Mouse (Mus musculus) cerebral cortex, adult 2 months (tissue): ENCODE results near the gene Adgrg3.

Experiments used
- WGBS: fragments of 180-500 bp; shearing (Covaris S2); methylation state at CpG from one replicate; pipeline ENCODE4 v1.1.7; 2018; 5-methylcytosine and 5-hydroxymethylcytosine counted together

Gene Adgrg3

GRCm38 (mm10) chr8:95017451-95017850 is at the start of gene Adgrg3:
Gene Adgrg3 (plus strand): TSS chr8:95017692.
- WGBS = 79% methylated on average over 11 of the region's 11 CpGs

GRCm38 (mm10) chr8:94973270-94973669 is 44.2 kb upstream of the Adgrg3 start:
- WGBS = 92% methylated on average over 9 of the region's 9 CpGs

DNA sequence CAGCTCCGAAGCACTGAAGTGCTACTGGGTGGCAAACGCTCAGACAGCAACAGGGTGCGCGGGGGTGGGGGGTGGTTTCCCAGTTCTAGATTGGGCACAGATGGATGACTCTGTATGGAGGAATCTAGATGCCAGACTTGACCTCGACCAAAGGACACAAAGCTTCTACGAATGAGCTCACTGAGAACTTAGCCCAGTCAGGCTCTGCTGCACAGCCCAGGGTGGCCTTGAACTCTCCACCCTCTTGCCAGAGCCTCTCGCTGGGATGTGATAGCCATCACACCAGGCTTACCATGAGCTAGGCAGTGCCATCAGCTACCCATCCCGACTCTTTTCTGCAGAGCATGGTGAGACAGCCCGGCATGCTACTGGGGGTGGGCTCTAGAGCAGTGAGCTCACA is 43.7 kb upstream of the Adgrg3 start:
- 88% methylated on average over 9 of the region's 9 CpGs for WGBS

DNA sequence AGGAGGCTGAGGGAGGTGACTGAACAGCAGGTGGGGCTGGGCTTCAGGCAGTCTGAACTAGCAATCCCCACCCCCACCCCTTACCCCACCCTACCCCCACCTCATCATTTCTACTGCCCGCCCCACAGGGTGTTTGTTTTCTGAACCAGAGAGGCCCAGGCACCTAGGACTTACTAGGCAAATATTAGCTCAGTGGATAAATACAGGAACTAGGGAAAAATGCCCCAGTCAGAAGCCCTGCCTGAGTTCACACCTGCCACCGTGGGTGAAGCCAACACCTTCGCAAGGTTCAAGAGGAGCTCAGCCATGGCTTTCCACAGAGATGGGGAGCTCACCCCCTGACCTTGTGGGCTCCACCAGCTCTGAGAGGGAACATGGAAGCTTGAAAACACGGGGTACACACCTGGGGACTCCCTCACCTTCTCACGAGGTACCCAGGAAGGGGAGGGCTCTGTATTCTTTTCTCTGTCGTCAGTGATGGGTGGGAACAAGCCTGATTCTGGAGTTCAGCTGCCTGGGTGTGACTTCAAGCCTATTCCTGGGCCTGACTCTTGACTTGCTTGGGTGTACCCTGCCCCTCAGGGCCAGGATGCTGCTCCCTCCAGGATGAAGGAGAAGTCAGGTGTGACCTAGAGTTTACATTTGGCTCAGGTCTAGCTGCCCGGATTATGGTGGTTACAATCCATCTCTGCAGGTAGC is 42.9 kb upstream of the Adgrg3 start, which contains the start of gene Adgrg1:
Adgrg1 (plus strand) TSS at position 285 of the 699 bp plus-strand sequence.
- 72% methylated on average over 7 of the region's 7 CpGs for WGBS

DNA sequence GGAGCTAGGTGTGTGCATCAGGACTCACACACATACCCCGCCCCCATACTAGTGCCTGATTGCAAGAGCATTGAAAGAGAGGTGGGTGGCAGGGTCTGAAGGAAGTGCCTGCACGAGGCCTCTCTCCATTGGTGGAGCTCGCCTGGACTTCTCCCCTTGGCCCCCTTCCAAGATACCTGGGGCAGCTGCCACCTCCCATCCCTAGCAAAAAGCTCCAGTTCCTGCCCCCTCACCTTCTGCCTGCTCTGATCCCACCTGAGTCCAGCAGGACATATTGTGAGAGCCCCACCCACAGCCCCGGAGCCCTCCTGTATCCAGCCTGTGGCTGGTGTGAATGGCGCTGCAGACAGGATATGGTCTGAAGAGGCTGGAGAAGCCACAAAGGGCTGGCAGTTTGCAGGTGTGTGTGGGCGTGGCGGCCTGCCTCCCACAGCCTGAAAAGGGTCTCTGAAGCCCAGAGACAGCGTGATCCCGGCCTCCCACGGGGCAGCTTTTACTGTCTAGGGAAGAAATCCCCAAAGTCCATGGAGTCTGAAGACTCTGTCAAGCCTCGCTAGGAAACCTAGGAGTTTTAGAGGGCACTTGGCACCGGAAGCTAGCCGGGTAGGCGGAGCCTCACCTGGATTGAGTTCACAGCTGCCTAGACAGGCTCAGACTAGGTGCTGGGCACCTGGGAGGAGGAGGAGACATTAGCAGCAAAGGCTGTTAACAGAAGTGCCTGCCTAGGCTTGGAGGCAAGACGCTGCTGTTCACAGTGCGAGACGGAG is 40.7 kb upstream of the Adgrg3 start:
- 42% methylated on average over 17 of the region's 17 CpGs for WGBS

DNA sequence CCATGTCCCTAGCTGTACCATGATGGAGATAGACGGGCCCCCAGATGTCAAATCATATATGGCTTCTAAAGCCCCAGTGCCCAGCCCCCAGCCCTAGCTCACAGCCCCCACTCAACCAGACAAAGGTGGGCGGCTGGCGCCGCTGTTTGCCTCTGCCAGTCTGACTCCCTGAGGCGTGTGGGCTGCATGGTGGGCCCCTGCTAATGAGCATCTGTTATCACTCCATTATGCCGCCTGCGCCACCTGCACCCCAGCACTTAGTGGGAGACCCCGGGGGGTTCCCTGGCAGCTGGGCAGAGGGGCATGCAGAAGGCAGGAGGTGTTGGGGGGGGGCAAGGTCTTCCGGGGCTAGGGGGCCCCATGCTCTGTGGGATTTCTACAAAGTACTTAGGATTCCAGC is 39.4 kb upstream of the Adgrg3 start:
- WGBS = 47% methylated on average over 9 of the region's 9 CpGs

DNA sequence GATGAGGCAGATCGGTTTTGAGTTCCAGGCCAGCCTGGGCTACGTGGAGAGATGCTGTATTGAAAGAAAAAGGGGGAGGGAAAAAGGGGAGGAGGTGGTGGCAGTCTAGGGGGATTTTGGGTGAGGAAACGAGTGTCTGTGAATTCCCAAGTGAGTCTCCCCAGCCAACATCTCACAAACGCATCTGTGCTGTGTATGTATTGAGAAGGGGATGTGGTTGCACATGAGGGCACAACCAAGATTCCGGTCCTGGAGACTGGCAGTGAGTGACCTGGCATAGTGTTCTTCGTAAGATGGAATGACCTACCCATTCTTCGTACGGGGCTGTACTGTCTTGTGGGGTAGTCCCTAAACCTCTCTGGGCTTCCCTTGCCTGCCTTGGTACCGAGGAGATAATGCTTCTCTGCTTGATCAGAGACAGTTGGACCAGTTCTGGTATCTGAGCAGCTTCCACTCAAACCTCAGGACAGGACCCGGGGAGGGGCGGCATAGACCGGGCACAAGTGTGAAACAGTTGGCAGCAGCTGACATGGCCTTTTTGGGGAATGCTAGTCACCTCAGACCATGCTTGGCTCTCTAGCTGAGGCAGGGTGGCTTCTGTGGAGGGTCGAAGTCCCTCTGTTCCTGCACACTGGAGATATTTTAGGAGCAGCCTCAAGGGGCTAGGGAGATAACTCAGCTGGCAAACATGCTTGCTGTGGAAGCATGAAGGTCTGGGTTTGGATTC is 38.7 kb upstream of the Adgrg3 start:
- WGBS = 73% methylated on average over 13 of the region's 13 CpGs

GRCm38 (mm10) chr8:94980176-94980575 is 37.3 kb upstream of the Adgrg3 start:
- 99% methylated on average over 5 of the region's 5 CpGs for WGBS

DNA sequence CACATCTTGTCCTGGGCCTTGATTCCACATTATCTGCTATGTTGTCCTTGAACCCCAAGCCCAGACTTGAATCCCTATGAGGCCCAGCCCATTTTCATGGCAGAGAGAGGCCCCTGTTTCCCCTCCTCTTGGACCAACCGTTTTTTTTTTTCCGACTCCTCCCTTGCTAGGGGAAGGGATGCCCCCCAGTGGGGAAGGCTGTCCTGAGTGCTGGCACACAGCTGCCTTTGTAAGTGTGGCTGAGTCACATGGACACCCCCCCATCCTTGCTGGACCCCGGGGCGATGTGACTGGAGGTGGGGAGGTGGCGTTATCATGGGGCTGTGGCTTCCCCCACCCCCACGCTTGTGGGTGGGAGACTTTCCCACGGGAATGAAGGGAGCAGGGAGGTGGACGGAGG is 36.5 kb upstream of the Adgrg3 start:
- WGBS = 61% methylated on average over 8 of the region's 8 CpGs

DNA sequence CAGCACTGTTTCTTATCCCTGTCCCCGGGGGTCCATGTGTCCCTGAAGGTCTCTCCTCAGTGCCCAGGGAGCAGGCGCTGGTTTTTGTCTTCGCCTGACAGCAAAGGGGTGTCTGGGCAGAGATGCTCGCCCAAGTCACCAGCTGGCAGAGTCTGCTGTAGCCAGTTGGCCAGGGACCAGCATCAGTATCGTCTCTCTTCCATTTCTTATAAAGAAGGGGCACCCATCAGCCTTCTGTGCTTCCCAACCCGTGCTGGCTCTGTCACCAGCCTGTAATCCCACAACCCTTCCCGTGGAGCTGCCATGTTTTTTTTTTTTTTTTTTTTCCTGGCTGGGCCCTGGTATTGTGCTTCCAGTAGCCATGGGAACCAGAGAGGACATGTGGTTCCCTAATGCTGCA is 35.6 kb upstream of the Adgrg3 start:
- 50% methylated on average over 7 of the region's 7 CpGs for WGBS

- 51% methylated on average over 5 of the region's 5 CpGs for WGBS
Observed at GRCm38 (mm10) chr8:94983146-94983545, 34.3 kb upstream of the Adgrg3 start.

- WGBS = 13% methylated on average over 10 of the region's 10 CpGs
Observed at GRCm38 (mm10) chr8:94983881-94984516, 33.5 kb upstream of the Adgrg3 start.

DNA sequence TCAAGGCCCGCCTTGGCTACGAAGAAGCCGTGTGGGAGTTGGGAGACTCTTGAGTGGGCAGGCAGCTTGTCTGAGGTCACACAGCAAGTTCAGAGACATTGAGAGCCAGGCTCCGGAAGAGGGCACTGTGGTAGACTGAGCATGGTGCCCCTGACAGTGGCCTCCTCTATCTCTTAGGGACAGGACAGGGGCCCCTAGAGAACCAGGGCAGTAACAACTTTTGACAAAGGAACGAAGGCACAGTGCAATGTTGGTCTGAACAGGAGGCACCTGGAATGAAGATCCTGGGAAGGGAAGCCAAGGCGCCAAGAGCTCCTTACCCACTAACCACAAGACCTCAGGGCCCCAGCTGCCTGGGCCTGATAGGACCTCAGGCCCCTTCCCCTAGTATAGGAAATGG is 32.5 kb upstream of the Adgrg3 start:
- WGBS = 61% methylated on average over 6 of the region's 6 CpGs

- 28% methylated on average over 5 of the region's 5 CpGs for WGBS
Observed at GRCm38 (mm10) chr8:94986676-94987075, 30.8 kb upstream of the Adgrg3 start.

DNA sequence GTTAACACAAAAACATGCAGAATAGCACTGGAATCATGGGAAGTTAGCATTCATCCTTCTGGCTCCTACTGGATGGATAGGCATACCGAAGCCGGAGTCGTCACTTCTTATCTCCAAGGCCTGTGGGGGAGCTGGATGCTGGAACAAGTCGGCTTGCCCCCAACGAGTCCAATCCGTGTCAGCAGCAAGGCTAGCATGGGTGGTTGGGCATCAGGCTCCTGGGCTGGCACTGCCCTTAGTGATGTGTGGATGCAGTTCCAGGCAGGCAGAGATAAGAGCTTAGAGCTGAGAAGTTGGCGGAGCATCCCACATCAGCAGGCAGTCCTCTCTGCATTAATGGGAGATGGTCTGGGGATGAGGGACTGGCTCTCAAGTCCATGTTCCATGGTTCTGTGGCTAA is 29.9 kb upstream of the Adgrg3 start:
- WGBS = 76% methylated on average over 7 of the region's 7 CpGs

DNA sequence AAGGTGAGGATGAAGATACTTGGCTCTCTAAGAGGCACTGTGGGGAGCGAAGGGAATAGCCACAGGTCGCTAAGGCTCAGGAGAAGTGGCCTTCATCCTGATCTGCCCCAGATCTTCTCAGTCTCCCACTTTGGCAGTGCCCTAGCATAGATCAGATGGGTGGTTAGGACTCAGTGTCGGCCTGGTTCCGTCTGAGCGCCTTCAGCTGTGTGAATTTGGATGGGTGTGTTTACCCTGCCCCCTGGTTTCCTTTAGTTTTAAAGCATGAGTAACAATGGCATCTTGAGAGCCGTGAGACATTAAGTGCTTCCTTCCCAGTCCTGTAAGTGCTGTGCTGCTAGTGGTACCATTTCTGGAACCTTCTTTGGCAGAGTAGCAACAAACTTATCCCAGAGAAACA is 28.9 kb upstream of the Adgrg3 start:
- 83% methylated on average over 6 of the region's 6 CpGs for WGBS

GRCm38 (mm10) chr8:94989711-94990110 is 27.8 kb upstream of the Adgrg3 start:
- WGBS = 88% methylated on average over 4 of the region's 4 CpGs

GRCm38 (mm10) chr8:94990598-94991453 is 26.7 kb upstream of the Adgrg3 start:
- WGBS = 77% methylated on average over 11 of the region's 11 CpGs

GRCm38 (mm10) chr8:94991454-94991994 is 26.0 kb upstream of the Adgrg3 start:
- WGBS = 82% methylated on average over 9 of the region's 9 CpGs

DNA sequence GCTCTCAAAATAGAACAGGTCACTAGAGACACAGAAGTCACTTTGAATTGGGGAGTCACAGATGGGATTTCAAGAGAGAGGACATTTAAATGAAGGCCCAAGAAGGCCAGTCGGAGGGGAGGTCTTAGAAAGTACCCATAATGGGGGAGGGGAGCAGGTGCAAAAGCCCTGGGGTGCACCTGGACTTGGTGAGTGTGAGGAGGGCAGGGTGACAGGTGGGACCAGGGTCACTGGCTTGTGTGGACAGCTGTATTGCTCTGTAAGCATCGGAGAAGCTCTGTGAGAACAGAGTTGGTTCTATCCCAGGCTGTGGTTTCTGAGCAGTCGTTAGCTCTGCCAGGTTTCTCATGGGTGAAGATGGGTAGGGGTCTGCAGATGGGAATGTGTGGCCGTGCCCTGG is 25.5 kb upstream of the Adgrg3 start:
- WGBS = 72% methylated on average over 4 of the region's 4 CpGs

GRCm38 (mm10) chr8:94992534-94992933 is 25.0 kb upstream of the Adgrg3 start:
- 37% methylated on average over 5 of the region's 5 CpGs for WGBS
